Mouse (Mus musculus): ENCODE data around the gene Snrnp35.

GRCm38 (mm10) chr5:124482436-124482965, 433 bp upstream of the Snrnp35 start:
- no peak for TF ChIP-seq CTCF (IDR thresholded peaks at IDR 0.05; ENCODE audit: borderline replicate concordance, control insufficient read depth, extremely low read depth, insufficient read depth, low read length, poor library complexity)
- TF ChIP-seq POLR2A (IDR thresholded peaks at IDR 0.05; ENCODE audit: control insufficient read depth, extremely low read depth, insufficient read depth, low read length, poor library complexity): no peak

Data from thymus, adult 2 months (tissue).